Mouse (Mus musculus) ES-E14 (cell line): ENCODE measurements around the gene Kmt2a. TPM values are rescaled to one million over a fixed set of nuclear protein-coding genes. Genes with fewer than 3 reads are reported as not detected.

Source experiments
- DNase-seq: peaks from one replicate; pipeline ENCODE4 v3.0.0-alpha.2; 2013; ENCODE audit warnings: low read depth, low spot score
- H3K27ac ChIP-seq: 2 replicates; pipeline ENCODE4 v1.5.1; 2012; ENCODE audit warnings: low read depth, mild to moderate bottlenecking, low read length, moderate library complexity, mixed read lengths; ENCODE audit not compliant: poor library complexity, insufficient read depth, severe bottlenecking
- H3K36me3 ChIP-seq: 2 replicates; pipeline ENCODE4 v1.6.1; 2012; ENCODE audit warnings: mild to moderate bottlenecking, low read length, moderate library complexity, mixed read lengths; ENCODE audit not compliant: control insufficient read depth, poor library complexity, insufficient read depth, severe bottlenecking
- H3K4me1 ChIP-seq, 2 experiments: fragments of 150-350 bp in 1 of 2; sonication (generic) in 1 of 2; 2 replicates each; pipeline ENCODE4 v1.6.1; 2012; ENCODE audit warnings: low read length in 2 of 2, mild to moderate bottlenecking in 1 of 2, mixed read lengths in 1 of 2; ENCODE audit not compliant: control insufficient read depth in 2 of 2, insufficient read depth in 2 of 2, poor library complexity in 1 of 2
- H3K4me3 ChIP-seq, 2 experiments: fragments of 150-350 bp in 1 of 2; sonication (generic) in 1 of 2; 2 replicates each; pipeline ENCODE4 v1.5.1; 2012; ENCODE audit warnings: low read length in 2 of 2, low read depth in 1 of 2, mild to moderate bottlenecking in 1 of 2, mixed read lengths in 1 of 2; ENCODE audit not compliant: insufficient read depth in 1 of 2, poor library complexity in 1 of 2, severe bottlenecking in 1 of 2
- H3K9ac ChIP-seq: 2 replicates; pipeline ENCODE4 v1.6.1; 2012; ENCODE audit warnings: low read depth, mild to moderate bottlenecking, low read length, mixed read lengths; ENCODE audit not compliant: poor library complexity, insufficient read depth, severe bottlenecking
- H3K9me3 ChIP-seq: fragments of 150-350 bp; sonication (generic); 2 replicates; pipeline ENCODE4 v1.6.1; 2012; ENCODE audit warnings: low read depth, mild to moderate bottlenecking, low read length; ENCODE audit not compliant: control insufficient read depth, insufficient read depth
- CHD2 ChIP-seq: IDR thresholded peaks from 2 replicates; pipeline ENCODE4 v1.6.1; 2014; ENCODE audit warnings: mild to moderate bottlenecking, low read depth, low read length, inconsistent platforms
- HCFC1 ChIP-seq: IDR thresholded peaks from 2 replicates; pipeline ENCODE4 v1.6.1; 2012; ENCODE audit warnings: low read length, inconsistent platforms, borderline replicate concordance; ENCODE audit not compliant: insufficient read depth
- MAFK ChIP-seq: IDR thresholded peaks from 2 replicates; pipeline ENCODE4 v1.6.1; 2014; ENCODE audit warnings: mild to moderate bottlenecking, low read depth, low read length, inconsistent platforms; ENCODE audit not compliant: insufficient read depth
- ZC3H11A ChIP-seq: IDR thresholded peaks from 2 replicates; pipeline ENCODE4 v1.6.1; 2012; ENCODE audit warnings: low read depth, mild to moderate bottlenecking, inconsistent platforms, low read length, borderline replicate concordance
- ZNF384 ChIP-seq: IDR thresholded peaks from 2 replicates; pipeline ENCODE4 v1.6.1; 2012; ENCODE audit warnings: low read depth, low read length, inconsistent platforms
- in situ Hi-C, 2 experiments: fragments of 600-800 bp; cut with MboI; formaldehyde crosslinking; loops; one replicate each; pipeline ENCODE4 v1.15.1; 2025; ENCODE audit warnings: low sequenced_read_pairs in 2 of 2, inconsistent platforms in 1 of 2; ENCODE audit not compliant: unreplicated experiment in 2 of 2
- total RNA-seq: library from RNA; depleted of rRNA; stranded (reverse); fragments of 300-350 nt; gene quantifications from 2 replicates; pipeline ENCODE4 v1.2.3, GENCODE M21; 2012

The Kmt2a gene
- total RNA-seq, 1 experiment = 23.6 TPM

GRCm38 (mm10) chr9:44868336-44869094 lies 12.6 kb downstream of the Kmt2a start:
- peaks cover 2 to 10% of the 10 kb centered on the region in 2 experiments; a peak in 3 of 4 replicates for H3K4me1 ChIP-seq
- no peak for TF ChIP-seq CHD2
- TF ChIP-seq MAFK = no peak
- TF ChIP-seq ZNF384 = no peak
- TF ChIP-seq HCFC1 = no peak
- TF ChIP-seq ZC3H11A = no peak
- peaks cover 15% of the 10 kb centered on the region for H3K36me3 ChIP-seq
- DNase-seq = no peak
- no peak overlapping the region for H3K27ac ChIP-seq
- no peak overlapping the region for H3K4me3 ChIP-seq
- in situ Hi-C loops = no loop called here
- H3K9me3 ChIP-seq = no peaks in the 10 kb centered on the region
- H3K9ac ChIP-seq = no peak overlapping the region

DNA sequence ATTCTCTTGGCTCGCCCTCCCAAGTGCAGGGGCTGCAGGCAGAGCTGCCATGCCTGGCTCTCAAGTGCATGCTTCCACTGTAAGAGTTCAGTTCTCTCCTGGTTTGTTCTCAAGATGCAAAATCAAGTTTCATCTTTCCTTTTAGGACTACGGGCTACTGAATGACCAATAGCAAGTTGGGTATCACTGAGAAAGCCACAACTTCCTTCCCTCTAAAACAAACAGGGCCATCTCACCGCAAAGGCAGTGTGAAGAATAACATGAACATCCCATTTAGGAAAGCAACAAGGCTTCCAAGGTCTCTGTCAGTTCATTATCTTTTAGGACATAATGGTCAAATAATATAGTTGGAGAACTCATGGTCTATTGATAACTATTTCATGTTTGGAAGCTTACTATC lies 13.4 kb downstream of the Kmt2a start:
- no peak overlapping the region for H3K4me3 ChIP-seq
- H3K27ac ChIP-seq = no peak overlapping the region
- no peak overlapping the region for H3K9ac ChIP-seq
- DNase-seq = no peak
- H3K36me3 ChIP-seq = peaks cover 22% of the 10 kb centered on the region
- in situ Hi-C loops = no loop called here
- no peaks in the 10 kb centered on the region for H3K9me3 ChIP-seq
- peaks cover 2 to 10% of the 10 kb centered on the region in 2 experiments; a peak in 3 of 4 replicates for H3K4me1 ChIP-seq
- TF ChIP-seq ZNF384 (no peak), CHD2 (no peak), HCFC1 (no peak), MAFK (no peak), ZC3H11A (no peak)

DNA sequence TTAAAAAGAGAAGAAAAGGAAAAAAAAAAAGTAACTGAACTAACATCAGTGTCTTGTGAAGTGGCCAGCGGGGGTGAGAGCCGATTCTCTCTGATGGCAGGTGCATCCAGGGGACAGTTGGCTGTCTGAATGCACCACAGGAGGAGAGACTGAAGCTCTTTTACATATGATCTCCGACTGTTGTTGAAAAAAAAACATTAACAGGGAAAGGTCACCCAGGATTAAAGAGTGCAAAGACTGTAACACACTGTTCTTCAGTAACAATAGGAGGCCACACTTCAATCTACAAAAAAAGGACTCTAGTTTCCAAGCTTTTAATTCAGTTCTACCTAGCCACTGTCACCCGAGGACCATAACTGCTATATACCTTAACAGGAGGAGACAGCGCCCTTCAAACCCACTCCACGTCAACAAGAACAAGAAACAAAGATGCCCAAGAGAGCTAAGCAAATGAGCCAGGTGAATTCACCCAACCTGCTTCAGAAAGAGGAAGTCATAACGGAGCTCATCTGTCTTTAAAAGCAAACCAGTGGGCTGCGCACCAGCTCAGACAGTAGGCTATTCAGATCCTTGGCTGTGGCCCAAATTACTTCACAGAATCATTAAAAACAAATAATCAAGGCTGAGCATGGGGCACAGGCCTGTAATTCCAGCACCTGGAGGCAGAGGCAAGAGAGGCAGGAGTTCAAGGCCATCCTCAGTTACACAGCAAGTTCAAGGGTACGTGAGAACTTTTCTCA lies 14.4 kb downstream of the Kmt2a start:
- H3K4me1 ChIP-seq = peaks cover 2 to 10% of the 10 kb centered on the region in 2 experiments; a peak in 3 of 4 replicates
- in situ Hi-C loops = no loop called here
- no peak overlapping the region for H3K27ac ChIP-seq
- no peak overlapping the region for H3K4me3 ChIP-seq
- DNase-seq = no peak
- peaks cover 26% of the 10 kb centered on the region for H3K36me3 ChIP-seq
- TF ChIP-seq CHD2 (no peak), HCFC1 (no peak), ZNF384 (no peak), MAFK (no peak), ZC3H11A (no peak)
- no peak overlapping the region for H3K9ac ChIP-seq
- peaks cover 2% of the 10 kb centered on the region; the same call in 1 of the 2 replicates for H3K9me3 ChIP-seq

DNA sequence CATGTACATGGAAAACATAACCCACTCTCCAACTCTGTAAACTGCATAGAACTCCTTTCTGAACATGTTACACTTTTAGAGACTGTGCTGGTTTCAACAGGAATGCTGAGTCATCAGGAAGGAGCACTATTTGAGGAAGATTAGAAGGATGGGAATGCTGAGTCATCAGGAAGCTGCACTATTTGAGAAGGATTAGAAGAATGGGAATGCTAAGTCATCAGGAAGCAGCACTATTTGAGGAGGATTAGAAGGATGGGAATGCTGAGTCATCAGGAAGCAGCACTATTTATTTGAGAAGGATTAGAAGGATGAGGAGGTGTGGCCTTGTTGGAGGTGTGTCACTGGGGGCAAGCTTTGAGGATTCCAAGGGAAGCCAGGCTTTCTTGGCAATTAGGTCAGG lies 20.0 kb downstream of the Kmt2a start:
- Histone ChIP-seq H3K27ac (peak overlapping the region; percentile 91), H3K4me3 (no peak overlapping the region), H3K36me3 (peaks cover 39% of the 10 kb centered on the region), H3K9me3 (peaks cover 3% of the 10 kb centered on the region; the same call in 1 of the 2 replicates), H3K4me1 (peaks cover under 1 to 6% of the 10 kb centered on the region in 2 experiments; a peak in 2 of 4 replicates), H3K9ac (no peak overlapping the region)
- TF ChIP-seq MAFK (peak; percentile 99), ZNF384 (no peak)
- no peak for DNase-seq
- in situ Hi-C loops = no loop called here
